Mouse (Mus musculus) stomach, postnatal 0 days (tissue): ENCODE results near the gene Kctd2. TPM values are rescaled to one million over a fixed set of nuclear protein-coding genes. Genes with fewer than 3 reads are reported as not detected.

ENCODE experiments used
- ATAC-seq: fragments of 200-750 bp; cut with Nextera tagmentation; 2 replicates; pipeline ENCODE4 v1.8.0; 2017; ENCODE audit not compliant: low FRiP score, low TSS enrichment
- DNase-seq: peaks from one replicate; pipeline ENCODE4 v3.0.0-alpha.2; 2016; ENCODE audit warnings: low spot score
- H3K27ac ChIP-seq: fragments of 300-500 bp; sonication (generic); replicated peaks from 2 replicates; pipeline ENCODE4 v1.5.1; 2014; ENCODE audit warnings: mild to moderate bottlenecking, control low read depth
- H3K27me3 ChIP-seq: fragments of 300-500 bp; sonication (generic); 2 replicates; pipeline ENCODE4 v1.6.1; 2014; ENCODE audit warnings: low read length; ENCODE audit not compliant: control insufficient read depth, insufficient read depth
- H3K36me3 ChIP-seq: fragments of 300-500 bp; sonication (generic); 2 replicates; pipeline ENCODE4 v1.6.1; 2014; ENCODE audit warnings: low read length, mixed read lengths; ENCODE audit not compliant: control insufficient read depth, insufficient read depth
- H3K4me1 ChIP-seq: fragments of 300-500 bp; sonication (generic); replicated peaks from 2 replicates; pipeline ENCODE4 v1.6.1; 2014; ENCODE audit warnings: antibody characterized with exemption; ENCODE audit not compliant: control insufficient read depth, insufficient read depth
- H3K4me2 ChIP-seq: fragments of 300-500 bp; sonication (generic); replicated peaks from 2 replicates; pipeline ENCODE4 v1.6.1; 2014; ENCODE audit warnings: low read depth, mild to moderate bottlenecking, control low read depth, moderate library complexity
- H3K4me3 ChIP-seq: fragments of 300-500 bp; sonication (generic); 2 replicates; pipeline ENCODE4 v1.5.1; 2014; ENCODE audit warnings: low read depth, low read length, control low read depth
- H3K9ac ChIP-seq: fragments of 300-500 bp; sonication (generic); 2 replicates; pipeline ENCODE4 v1.6.1; 2014; ENCODE audit warnings: mild to moderate bottlenecking, low read length, control low read depth, mixed read lengths
- H3K9me3 ChIP-seq: fragments of 300-500 bp; sonication (generic); 2 replicates; pipeline ENCODE4 v1.6.1; 2016; ENCODE audit warnings: low read length; ENCODE audit not compliant: control insufficient read depth
- CTCF ChIP-seq: IDR thresholded peaks from 2 replicates; pipeline ENCODE4 v1.5.1; 2016; ENCODE audit warnings: antibody characterized with exemption, low read depth, mild to moderate bottlenecking, moderate library complexity
- EP300 ChIP-seq: optimal IDR thresholded peaks from 2 replicates; pipeline ENCODE3; 2016; ENCODE audit warnings: antibody characterized with exemption
- WGBS: fragments of 180-500 bp; shearing (Covaris S2); extraction: QIAGEN DNeasy Blood & Tissue Kit; methylation state at CpG from one replicate; pipeline ENCODE4 v1.1.7; 2014; 5-methylcytosine and 5-hydroxymethylcytosine counted together
- microRNA-seq: library from miRNA; unstranded; fragments of <30 nt; microRNA quantifications from one replicate; pipeline ENCODE4, GENCODE M21; 2016
- polyA plus RNA-seq: library from polyadenylated mRNA; unstranded; fragments of >200 nt; fragmentation: Nextera tagmentation; extraction: Ambion mirVana; gene quantifications from 2 replicates; pipeline ENCODE4 v1.2.1, GENCODE M21; 2015

The Kctd2 gene
- polyA plus RNA-seq, 1 experiment from 2014 or later: 11.6 TPM

GRCm38 (mm10) chr11:115478296-115478938 lies 58.5 kb downstream of the Kctd2 start:
- DNase-seq (no peak), ATAC-seq (no peak)
- Histone ChIP-seq H3K9me3 (no peaks in the 10 kb centered on the region), H3K36me3 (no peaks in the 10 kb centered on the region), H3K4me1 (peaks cover 4% of the 10 kb centered on the region; the same call in 1 of the 2 replicates), H3K27me3 (no peaks in the 10 kb centered on the region), H3K4me2 (no peak overlapping the region), H3K9ac (no peak overlapping the region), H3K4me3 (no peak overlapping the region), H3K27ac (no peak overlapping the region)
- TF ChIP-seq CTCF: no peak
- TF ChIP-seq EP300: no peak
- WGBS: 86% methylated on average over 9 of the region's 9 CpGs

Small RNA genes within 50 kb of the gene (microRNA-seq; reads per million reads assigned to microRNA genes)
- gene Mir3968: not detected

Other genes starting within 250 kb of the Kctd2 start
- gene Tmem104, start 232.6 kb upstream of the Kctd2 start, polyA plus RNA-seq: 6.3 and 8.2 TPM in 2 replicates
- gene Nat9, start 232.3 kb upstream of the Kctd2 start, polyA plus RNA-seq: 17.7 and 18.1 TPM in 2 replicates
- not detected in 2 replicates for gene Grin2c, start 152.9 kb upstream of the Kctd2 start, polyA plus RNA-seq
- gene Fdxr, start 143.1 kb upstream of the Kctd2 start, polyA plus RNA-seq: 6.7 and 7.3 TPM in 2 replicates
- gene Fads6, start 122.5 kb upstream of the Kctd2 start, polyA plus RNA-seq: 1.3 and 1.5 TPM in 2 replicates
- 4.2 and 4.7 TPM in 2 replicates for gene Otop2, start 113.0 kb upstream of the Kctd2 start, polyA plus RNA-seq
- gene Ush1g, start 98.1 kb upstream of the Kctd2 start, polyA plus RNA-seq: 0.34 and 0.36 TPM in 2 replicates
- gene Otop3, start 85.4 kb upstream of the Kctd2 start, polyA plus RNA-seq: 20.5 and 21.0 TPM in 2 replicates
- 37.5 and 42.7 TPM in 2 replicates for gene Hid1, start 52.4 kb upstream of the Kctd2 start, polyA plus RNA-seq
- 3.9 and 4.1 TPM in 2 replicates for gene Cdr2l, start 38.2 kb upstream of the Kctd2 start, polyA plus RNA-seq
- gene Mrpl58, start 16.4 kb upstream of the Kctd2 start, polyA plus RNA-seq: 138 and 144 TPM in 2 replicates
- gene Atp5h, start 166 bp upstream of the Kctd2 start, polyA plus RNA-seq: 883 and 916 TPM in 2 replicates
- gene Trim80, start 20.4 kb downstream of the Kctd2 start, polyA plus RNA-seq: 0.10 and 0.13 TPM in 2 replicates
- gene Slc16a5, start 42.3 kb downstream of the Kctd2 start, polyA plus RNA-seq: 14.4 and 17.3 TPM in 2 replicates
- gene Armc7, start 55.5 kb downstream of the Kctd2 start, polyA plus RNA-seq: 6.3 and 6.5 TPM in 2 replicates
- 145 and 152 TPM in 2 replicates for gene Nt5c, start 71.7 kb downstream of the Kctd2 start, polyA plus RNA-seq
- 356 and 371 TPM in 2 replicates for gene Jpt1, start 94.3 kb downstream of the Kctd2 start, polyA plus RNA-seq
- 533 and 539 TPM in 2 replicates for gene Sumo2, start 116.1 kb downstream of the Kctd2 start, polyA plus RNA-seq
- gene Nup85, start 144.3 kb downstream of the Kctd2 start, polyA plus RNA-seq: 44.6 and 47.2 TPM in 2 replicates
- 52.6 and 58.4 TPM in 2 replicates for gene Mrps7, start 183.8 kb downstream of the Kctd2 start, polyA plus RNA-seq
- 5.2 TPM in 2 replicates for gene Gga3, start 183.9 kb downstream of the Kctd2 start, polyA plus RNA-seq
- gene Mif4gd, start 192.8 kb downstream of the Kctd2 start, polyA plus RNA-seq: 48.9 and 52.3 TPM in 2 replicates
- gene Slc25a19, start 208.2 kb downstream of the Kctd2 start, polyA plus RNA-seq: 12.5 and 14.0 TPM in 2 replicates